Mouse (Mus musculus): Measurements from ENCODE around the gene Mbnl2.

The Mbnl2 gene

DNA sequence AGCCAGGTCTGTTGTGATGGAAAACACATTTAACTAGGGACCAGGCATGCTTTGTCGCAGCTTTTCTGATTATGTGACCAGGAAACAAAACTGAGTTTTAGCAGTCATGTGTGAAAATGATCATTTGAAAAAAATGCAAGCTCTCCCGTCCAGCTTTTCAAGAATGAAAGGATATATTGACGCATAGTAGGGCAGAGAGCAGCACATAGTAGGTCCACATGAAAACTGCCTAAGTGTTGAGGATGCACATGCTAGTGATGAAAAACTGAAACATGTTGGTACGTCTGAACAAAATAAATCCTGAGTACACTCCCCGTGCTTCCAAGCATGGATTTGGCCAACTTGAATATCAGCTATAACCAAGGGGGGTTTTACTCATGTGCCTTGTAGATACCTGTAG is 109.1 kb downstream of the Mbnl2 start:
- no peak for TF ChIP-seq GATA4 (IDR thresholded peaks at IDR 0.05; ENCODE audit: insufficient replicate concordance, low read length)

GRCm38 (mm10) chr14:120387293-120387692 is 111.8 kb downstream of the Mbnl2 start:
- TF ChIP-seq GATA4 (IDR thresholded peaks at IDR 0.05; ENCODE audit: insufficient replicate concordance, low read length), result peak; percentile 71; the same call in 1 of the 2 replicates

DNA sequence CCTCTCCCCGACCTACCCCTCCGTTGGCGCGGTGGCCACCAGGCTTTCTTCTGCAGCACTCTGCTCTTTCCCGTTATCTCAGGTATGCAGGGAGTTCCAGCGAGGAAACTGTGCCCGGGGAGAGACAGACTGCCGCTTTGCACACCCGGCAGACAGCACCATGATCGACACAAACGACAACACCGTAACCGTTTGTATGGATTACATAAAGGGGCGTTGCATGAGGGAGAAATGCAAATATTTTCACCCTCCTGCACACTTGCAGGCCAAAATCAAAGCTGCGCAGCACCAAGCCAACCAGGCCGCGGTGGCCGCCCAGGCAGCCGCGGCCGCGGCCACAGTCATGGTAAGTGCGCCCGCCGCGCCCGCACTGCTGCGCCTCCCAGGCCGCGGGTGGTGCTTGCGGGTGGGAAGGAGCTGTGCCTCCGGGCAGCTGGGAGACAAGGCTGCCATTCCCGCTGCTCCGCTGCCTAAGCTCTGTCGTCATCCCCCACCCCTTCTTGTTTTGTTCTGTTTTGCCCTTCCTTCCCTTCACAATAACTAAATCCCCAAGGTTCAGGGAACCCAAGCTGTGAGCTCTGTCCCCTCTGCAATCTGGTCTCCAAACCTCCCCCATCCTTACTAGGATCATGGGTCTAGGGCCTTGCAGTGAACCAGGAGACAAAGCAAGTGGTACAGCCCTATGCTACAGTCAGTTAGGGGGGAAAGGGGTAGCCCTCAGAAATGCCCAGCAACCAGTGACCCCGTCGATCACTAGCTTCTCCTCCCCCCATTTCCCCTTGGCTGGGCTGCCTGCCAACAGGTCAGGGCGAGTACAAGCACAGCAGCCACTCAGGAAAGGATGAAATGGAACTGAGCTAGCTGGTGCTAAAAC is 113.6 kb downstream of the Mbnl2 start:
- no peak for TF ChIP-seq GATA4 (IDR thresholded peaks at IDR 0.05; ENCODE audit: insufficient replicate concordance, low read length)

DNA sequence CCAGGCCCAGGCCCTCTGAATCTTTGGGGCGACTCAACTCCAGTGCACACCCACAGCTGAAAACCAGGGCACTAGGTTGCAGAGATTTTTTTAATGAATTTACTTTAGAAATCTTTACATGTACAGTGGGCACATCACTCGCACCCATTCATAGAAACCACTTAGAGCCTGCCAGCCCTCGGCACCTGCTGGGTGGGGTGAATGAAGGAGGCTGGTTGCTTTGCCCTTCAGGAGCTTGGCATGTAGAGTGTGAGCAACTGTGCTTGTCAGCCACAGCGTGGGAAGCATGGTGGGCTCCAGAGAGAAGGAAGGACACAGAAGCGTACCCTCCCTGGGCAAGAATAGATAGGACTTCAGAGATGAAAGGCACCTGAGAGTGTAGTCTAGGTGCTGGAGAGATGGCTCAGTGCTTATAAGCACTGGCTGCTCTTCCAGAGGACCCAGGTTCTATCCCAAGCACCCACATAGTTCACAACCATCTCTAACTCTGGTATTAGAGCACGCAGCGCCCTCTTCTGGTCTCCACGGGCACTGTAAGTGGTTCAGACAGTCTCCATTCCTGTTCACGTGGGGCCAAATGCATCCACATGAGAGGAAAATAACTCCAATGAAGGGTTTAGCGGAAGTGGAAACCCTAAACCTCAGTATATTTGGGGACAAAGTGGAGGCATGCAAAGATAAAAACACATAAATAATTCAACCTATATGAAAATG is 114.9 kb downstream of the Mbnl2 start:
- TF ChIP-seq GATA4 (IDR thresholded peaks at IDR 0.05; ENCODE audit: insufficient replicate concordance, low read length), result no peak

DNA sequence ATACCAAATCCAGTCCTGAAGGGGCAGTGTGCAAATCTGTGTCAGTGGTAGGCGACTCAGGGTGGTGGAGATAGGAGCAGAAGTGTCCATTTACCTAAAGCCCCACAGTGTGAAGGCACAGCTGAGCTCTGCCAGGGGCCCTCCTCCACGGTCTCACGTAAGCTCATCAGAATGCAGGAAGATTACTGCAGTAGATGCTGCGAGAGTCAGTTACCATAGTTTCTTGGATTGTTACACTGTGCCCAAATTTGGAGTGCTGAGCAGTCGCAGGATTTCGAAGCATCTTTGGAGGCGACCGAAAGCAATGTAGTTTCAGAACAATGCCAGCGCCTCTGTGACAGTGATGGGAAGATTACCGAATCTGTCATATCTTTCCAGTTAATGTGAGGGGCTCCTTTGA is 116.2 kb downstream of the Mbnl2 start:
- no peak for TF ChIP-seq GATA4 (IDR thresholded peaks at IDR 0.05; ENCODE audit: insufficient replicate concordance, low read length)

DNA sequence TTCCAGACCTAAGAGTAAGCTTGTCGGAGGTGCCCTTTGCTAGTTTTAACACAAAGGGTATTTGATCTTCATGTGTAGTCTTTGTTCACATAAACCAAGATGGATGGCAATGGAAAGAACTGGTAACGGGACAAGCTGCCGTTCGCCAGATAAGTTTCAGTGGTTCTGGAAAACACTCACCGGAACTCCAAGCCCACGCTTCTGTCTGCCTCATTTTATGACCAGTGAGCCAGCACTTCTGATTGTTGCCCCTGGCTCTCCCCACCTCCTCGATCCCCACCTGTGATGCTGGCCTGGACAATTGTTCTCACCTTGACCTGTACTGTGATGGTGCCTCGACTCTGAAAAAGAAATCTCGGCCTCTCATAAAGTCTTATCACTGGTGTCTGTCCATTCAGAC is 117.0 kb downstream of the Mbnl2 start:
- TF ChIP-seq GATA4 (IDR thresholded peaks at IDR 0.05; ENCODE audit: insufficient replicate concordance, low read length), result no peak

DNA sequence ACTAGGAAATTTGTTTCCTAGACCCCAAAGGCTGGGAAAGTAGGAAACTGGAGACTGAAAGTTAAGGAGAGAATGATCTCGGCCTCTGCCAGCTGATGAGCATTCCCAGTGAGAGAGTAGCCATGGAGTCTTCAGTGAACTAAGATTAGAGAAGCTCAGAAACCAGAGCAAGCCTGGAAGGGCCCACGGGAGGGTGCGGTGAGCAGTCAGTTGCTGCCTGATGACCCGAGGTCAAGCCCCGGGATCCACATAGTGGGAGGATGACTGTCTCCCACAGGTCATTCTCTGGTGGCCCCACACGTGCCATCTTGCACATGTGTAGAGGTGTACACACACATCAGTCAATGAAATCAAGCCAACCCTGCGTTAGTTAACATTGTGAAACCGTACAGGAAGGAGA is 118.0 kb downstream of the Mbnl2 start:
- no peak for TF ChIP-seq GATA4 (IDR thresholded peaks at IDR 0.05; ENCODE audit: insufficient replicate concordance, low read length)

DNA sequence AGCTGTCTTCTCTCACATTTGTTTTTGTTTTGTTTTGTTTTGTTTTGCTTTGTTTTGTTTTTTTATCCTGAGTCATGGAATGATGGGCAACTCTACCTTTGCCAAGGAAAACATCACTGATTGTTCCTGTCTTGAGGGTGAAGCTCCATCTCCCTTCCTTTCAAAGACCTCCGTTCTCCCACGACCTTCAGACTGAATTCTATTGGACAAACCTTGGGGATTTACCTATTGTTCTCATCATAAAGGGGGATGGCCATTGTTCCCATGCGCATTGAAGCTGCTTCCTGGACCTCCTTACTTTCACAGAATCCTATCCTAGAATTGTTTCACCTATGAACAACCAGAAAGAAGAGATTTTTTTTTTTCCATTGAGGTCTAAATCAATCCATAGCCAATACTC is 118.7 kb downstream of the Mbnl2 start:
- TF ChIP-seq GATA4 (IDR thresholded peaks at IDR 0.05; ENCODE audit: insufficient replicate concordance, low read length), result no peak

GRCm38 (mm10) chr14:120394827-120395226 is 119.4 kb downstream of the Mbnl2 start:
- TF ChIP-seq GATA4 (IDR thresholded peaks at IDR 0.05; ENCODE audit: insufficient replicate concordance, low read length), result no peak

DNA sequence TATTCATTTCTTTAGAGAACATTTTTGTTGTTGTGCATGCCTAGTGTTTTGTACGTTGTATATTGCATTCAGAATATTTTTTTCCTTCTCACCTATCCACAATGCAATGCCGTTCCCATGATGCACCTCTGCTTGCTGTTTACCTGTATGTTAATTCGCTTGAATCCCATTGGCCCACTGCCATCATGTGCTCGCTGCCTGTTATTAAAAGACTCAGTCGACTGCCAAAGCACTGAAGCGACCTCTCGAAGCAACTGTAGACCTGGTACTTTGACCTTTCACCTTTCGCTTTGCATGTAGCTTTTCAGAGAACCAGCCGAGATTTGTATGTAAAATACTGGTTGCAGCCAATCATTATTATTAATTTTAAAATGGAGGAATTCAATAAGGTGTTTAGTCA is 120.0 kb downstream of the Mbnl2 start:
- no peak for TF ChIP-seq GATA4 (IDR thresholded peaks at IDR 0.05; ENCODE audit: insufficient replicate concordance, low read length)

GRCm38 (mm10) chr14:120397871-120398647 is 122.6 kb downstream of the Mbnl2 start:
- no peak for TF ChIP-seq GATA4 (IDR thresholded peaks at IDR 0.05; ENCODE audit: insufficient replicate concordance, low read length)

- TF ChIP-seq GATA4 (IDR thresholded peaks at IDR 0.05; ENCODE audit: insufficient replicate concordance, low read length), result no peak
Observed at GRCm38 (mm10) chr14:120399614-120400013, 124.1 kb downstream of the Mbnl2 start.

DNA sequence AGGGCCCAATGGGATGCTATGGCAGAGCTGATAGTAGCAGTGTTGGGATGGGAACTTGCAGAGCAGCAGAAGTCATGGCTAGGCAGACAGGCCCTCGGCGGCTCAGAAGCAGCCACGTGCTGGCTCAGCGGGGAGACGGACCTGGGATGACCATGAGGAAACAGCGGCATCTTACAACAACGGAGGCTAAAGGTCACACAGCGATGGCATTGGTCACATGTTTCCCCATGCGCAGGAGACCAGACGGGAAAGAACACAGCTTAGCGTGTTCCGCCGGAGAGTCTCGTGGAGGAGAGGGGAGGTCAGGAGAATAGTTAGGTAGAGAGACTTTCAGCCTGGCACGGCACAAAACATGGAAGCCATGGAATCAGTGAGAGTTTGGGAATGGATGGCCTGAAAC is 125.7 kb downstream of the Mbnl2 start:
- TF ChIP-seq GATA4 (IDR thresholded peaks at IDR 0.05; ENCODE audit: insufficient replicate concordance, low read length), result no peak

DNA sequence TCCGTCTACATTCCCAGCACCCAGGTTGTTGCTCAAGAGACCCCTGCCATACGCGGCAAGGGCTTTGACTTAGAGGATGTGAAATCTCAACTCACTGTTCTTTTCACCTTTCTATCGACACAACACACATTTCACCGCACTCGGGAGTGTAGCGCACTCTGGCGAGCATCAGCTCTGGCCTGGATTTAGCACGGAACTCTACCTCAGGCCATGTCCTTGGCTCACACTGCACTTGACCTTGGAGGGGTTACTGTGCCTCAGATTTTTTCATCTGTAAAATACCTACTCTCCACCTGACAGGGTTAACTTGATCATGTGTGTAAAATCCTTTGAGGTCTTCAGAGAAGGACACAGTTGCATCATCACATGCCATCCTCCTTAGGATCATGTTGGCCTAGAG is 127.2 kb downstream of the Mbnl2 start:
- no peak for TF ChIP-seq GATA4 (IDR thresholded peaks at IDR 0.05; ENCODE audit: insufficient replicate concordance, low read length)

GRCm38 (mm10) chr14:120404364-120404763 is 128.9 kb downstream of the Mbnl2 start:
- TF ChIP-seq GATA4 (IDR thresholded peaks at IDR 0.05; ENCODE audit: insufficient replicate concordance, low read length), result no peak
